Mouse (Mus musculus): Measurements from ENCODE around the gene Qdpr. TPM values are rescaled to one million over a fixed set of nuclear protein-coding genes. Genes with fewer than 3 reads are reported as not detected.

Gene Qdpr
- polyA plus RNA-seq, 1 experiment from 2014 or later, result 88.0 TPM

DNA sequence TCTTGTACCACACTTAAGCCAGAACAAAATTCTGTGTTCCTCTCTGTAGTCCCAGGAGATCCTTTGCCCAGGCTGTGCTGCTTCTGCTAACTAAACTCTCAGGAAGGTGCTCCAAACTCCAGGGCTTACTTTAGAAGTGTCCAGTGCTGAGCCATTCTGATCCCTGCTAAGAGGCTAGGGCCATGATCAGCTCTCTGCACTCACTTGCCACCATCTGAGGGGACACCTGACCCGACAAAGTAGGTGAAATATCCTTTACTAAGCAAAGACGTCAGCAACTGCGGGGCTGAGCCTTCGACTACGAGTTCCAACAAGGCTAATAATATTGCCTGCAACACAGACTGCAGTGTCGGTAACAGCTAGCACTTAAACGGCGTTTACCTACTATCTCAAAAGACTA lies 830 bp downstream of the Qdpr start:
- Histone ChIP-seq H3K27me3 (ENCODE audit: control insufficient read depth, insufficient read depth, low read length) (no peaks in the 10 kb centered on the region), H3K4me3 (ENCODE audit: control insufficient read depth in 1 of 2, insufficient read depth in 1 of 2, low read depth in 1 of 2, low read length in 2 of 2) (peak overlapping the region; percentile 78 to 95), H3K4me2 (ENCODE audit: low read length) (peak overlapping the region; percentile 96), H3K4me1 (ENCODE audit: control insufficient read depth in 2 of 2, insufficient read depth in 2 of 2, low read length in 2 of 2) (peaks cover 8 to 10% of the 10 kb centered on the region in 2 experiments), H3K36me3 (ENCODE audit: control insufficient read depth, insufficient read depth, low read length) (peaks cover 13% of the 10 kb centered on the region; the same call in 1 of the 2 replicates), H3K27ac (replicated peaks in 1 of 2; ENCODE audit: control insufficient read depth in 1 of 2, insufficient read depth in 1 of 2, low read depth in 2 of 2, low read length in 2 of 2) (peak overlapping the region in 1 of 2 experiments; percentile 82; a peak in 1 of 4 replicates), H3K9ac (ENCODE audit: low read length) (peak overlapping the region; percentile 82), H3K9me3 (ENCODE audit: control insufficient read depth, low read length) (no peaks in the 10 kb centered on the region)
- WGBS, result 3% methylated on average over 8 of the region's 8 CpGs
- no peak for ATAC-seq (ENCODE audit: insufficient number of reproducible peaks, insufficient read depth, low FRiP score, low read depth)

DNA sequence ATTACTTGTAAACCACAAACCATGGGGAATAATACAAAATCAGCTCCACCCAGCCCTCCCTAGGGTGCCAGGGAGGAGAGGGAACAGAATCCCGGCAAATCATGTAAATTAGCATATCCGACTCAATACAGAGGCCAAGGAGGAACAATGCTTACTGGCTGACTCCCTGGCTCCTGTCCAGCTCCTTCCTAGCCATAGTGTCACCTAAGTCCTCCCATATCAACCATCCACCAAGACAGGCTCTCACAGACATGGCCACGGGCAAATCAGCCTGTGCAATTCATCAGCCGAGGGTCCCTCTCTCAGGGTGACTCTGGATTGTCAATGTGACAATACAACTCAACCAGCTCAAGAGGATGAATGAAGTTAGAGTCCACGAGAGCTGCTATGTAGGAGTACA lies 1.4 kb downstream of the Qdpr start:
- peaks cover 8 to 10% of the 10 kb centered on the region in 2 experiments for H3K4me1 ChIP-seq (ENCODE audit: control insufficient read depth in 2 of 2, insufficient read depth in 2 of 2, low read length in 2 of 2)
- peak overlapping the region; percentile 82 for H3K9ac ChIP-seq (ENCODE audit: low read length)
- no peak for ATAC-seq (ENCODE audit: insufficient number of reproducible peaks, insufficient read depth, low FRiP score, low read depth)
- 52% methylated on average over 5 of the region's 5 CpGs for WGBS
- no peaks in the 10 kb centered on the region for H3K27me3 ChIP-seq (ENCODE audit: control insufficient read depth, insufficient read depth, low read length)
- peak overlapping the region; percentile 96 for H3K4me2 ChIP-seq (ENCODE audit: low read length)
- no peak overlapping the region for H3K4me3 ChIP-seq (ENCODE audit: control insufficient read depth in 1 of 2, insufficient read depth in 1 of 2, low read depth in 1 of 2, low read length in 2 of 2)
- no peak overlapping the region for H3K27ac ChIP-seq (replicated peaks in 1 of 2; ENCODE audit: control insufficient read depth in 1 of 2, insufficient read depth in 1 of 2, low read depth in 2 of 2, low read length in 2 of 2)
- peaks cover 15% of the 10 kb centered on the region; the same call in 1 of the 2 replicates for H3K36me3 ChIP-seq (ENCODE audit: control insufficient read depth, insufficient read depth, low read length)
- H3K9me3 ChIP-seq (ENCODE audit: control insufficient read depth, low read length), result no peaks in the 10 kb centered on the region

DNA sequence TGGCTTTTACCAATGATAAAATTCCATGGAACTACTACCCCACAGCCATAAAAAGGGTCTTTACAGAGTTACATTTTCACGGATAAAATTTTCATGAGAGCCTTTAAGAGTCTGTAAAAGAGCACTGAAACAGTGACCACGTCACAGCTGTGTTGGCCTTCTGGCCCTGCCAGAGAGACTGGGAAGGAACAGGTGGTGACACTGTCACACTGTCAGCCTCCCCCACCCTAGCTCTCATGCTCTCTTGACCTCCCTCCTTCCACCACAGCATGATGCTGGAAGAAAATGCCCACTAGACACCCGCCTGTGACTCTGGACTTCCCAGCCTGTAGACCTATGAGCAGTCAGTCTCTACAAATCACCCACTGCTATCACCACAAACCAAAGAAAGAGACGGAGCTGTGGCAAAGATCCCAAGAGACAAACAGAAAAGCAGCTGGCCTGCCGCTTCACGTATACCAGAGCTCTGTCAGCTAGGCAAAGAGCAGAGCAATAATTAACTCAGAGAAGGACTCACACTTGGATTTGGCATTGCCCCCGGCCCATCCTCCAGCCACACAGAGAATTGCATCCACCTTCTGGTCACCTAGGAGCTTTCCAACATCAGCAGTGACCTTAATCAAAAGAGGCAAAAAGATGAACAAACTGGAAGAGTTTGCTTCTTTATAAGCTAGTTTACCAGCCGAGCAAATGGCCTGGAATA lies 5.8 kb downstream of the Qdpr start:
- WGBS, result 83% methylated on average over 8 of the region's 8 CpGs
- H3K27ac ChIP-seq (replicated peaks in 1 of 2; ENCODE audit: control insufficient read depth in 1 of 2, insufficient read depth in 1 of 2, low read depth in 2 of 2, low read length in 2 of 2), result no peak overlapping the region
- no peak for ATAC-seq (ENCODE audit: insufficient number of reproducible peaks, insufficient read depth, low FRiP score, low read depth)

DNA sequence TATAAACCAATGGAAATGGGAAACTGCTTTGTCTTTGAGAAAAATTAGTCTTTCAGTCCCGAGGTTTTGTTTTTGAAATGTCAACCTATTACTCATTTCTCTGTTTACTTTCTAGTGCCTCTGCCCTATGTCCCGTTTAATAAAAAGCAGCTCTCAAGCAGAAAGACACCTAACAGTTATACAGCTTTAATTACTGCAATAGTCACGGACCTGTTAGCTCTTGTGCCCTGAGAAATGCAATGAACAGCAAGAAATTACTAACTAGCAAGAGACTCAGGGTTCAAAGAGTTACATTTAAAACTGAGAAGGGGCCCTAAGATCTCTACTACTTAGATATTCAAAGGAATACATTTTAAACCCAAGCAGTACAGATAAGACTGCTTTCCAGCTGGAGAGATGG lies 8.3 kb downstream of the Qdpr start:
- H3K9ac ChIP-seq (ENCODE audit: low read length), result no peak overlapping the region
- H3K4me2 ChIP-seq (ENCODE audit: low read length), result no peak overlapping the region
- ATAC-seq (ENCODE audit: insufficient number of reproducible peaks, insufficient read depth, low FRiP score, low read depth), result no peak
- H3K36me3 ChIP-seq (ENCODE audit: control insufficient read depth, insufficient read depth, low read length), result peaks cover 65% of the 10 kb centered on the region
- no peak overlapping the region for H3K27ac ChIP-seq (replicated peaks in 1 of 2; ENCODE audit: control insufficient read depth in 1 of 2, insufficient read depth in 1 of 2, low read depth in 2 of 2, low read length in 2 of 2)
- peaks cover 0 to 3% of the 10 kb centered on the region in 2 experiments; a peak in 1 of 4 replicates for H3K4me1 ChIP-seq (ENCODE audit: control insufficient read depth in 2 of 2, insufficient read depth in 2 of 2, low read length in 2 of 2)
- H3K4me3 ChIP-seq (ENCODE audit: control insufficient read depth in 1 of 2, insufficient read depth in 1 of 2, low read depth in 1 of 2, low read length in 2 of 2), result no peak overlapping the region
- H3K9me3 ChIP-seq (ENCODE audit: control insufficient read depth, low read length), result no peaks in the 10 kb centered on the region
- H3K27me3 ChIP-seq (ENCODE audit: control insufficient read depth, insufficient read depth, low read length), result no peaks in the 10 kb centered on the region
- 81% methylated on average over 3 of the region's 3 CpGs for WGBS

More for the DNA sequence above, 5.8 kb downstream of the Qdpr start:
- Histone ChIP-seq H3K4me3 (ENCODE audit: control insufficient read depth in 1 of 2, insufficient read depth in 1 of 2, low read depth in 1 of 2, low read length in 2 of 2) (no peak overlapping the region), H3K4me1 (ENCODE audit: control insufficient read depth in 2 of 2, insufficient read depth in 2 of 2, low read length in 2 of 2) (peaks cover 7 to 11% of the 10 kb centered on the region in 2 experiments), H3K9ac (ENCODE audit: low read length) (no peak overlapping the region), H3K27me3 (ENCODE audit: control insufficient read depth, insufficient read depth, low read length) (no peaks in the 10 kb centered on the region), H3K36me3 (ENCODE audit: control insufficient read depth, insufficient read depth, low read length) (peaks cover 40% of the 10 kb centered on the region), H3K4me2 (ENCODE audit: low read length) (no peak overlapping the region), H3K9me3 (ENCODE audit: control insufficient read depth, low read length) (no peaks in the 10 kb centered on the region)

DNA sequence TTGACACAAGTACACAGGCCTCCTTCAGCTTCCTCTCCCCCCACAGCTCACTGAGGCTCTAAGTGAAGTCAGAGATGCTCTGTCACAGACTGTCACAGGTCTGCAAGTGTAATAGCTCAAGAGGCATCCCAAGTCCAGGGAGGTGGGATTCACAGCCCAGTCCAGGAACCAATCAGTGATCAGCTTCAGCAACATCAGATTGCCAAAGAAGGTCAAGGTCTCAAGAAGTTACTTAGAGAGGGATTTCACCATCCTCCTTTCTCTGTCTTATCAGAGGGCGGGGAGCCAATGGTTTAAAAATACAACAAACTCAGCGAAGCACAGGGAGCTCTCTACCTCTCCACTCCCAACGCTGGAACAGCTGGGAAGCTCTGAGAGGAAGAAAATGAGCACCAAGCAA lies 8.9 kb downstream of the Qdpr start:
- no peak overlapping the region for H3K4me2 ChIP-seq (ENCODE audit: low read length)
- H3K4me3 ChIP-seq (ENCODE audit: control insufficient read depth in 1 of 2, insufficient read depth in 1 of 2, low read depth in 1 of 2, low read length in 2 of 2), result no peak overlapping the region
- no peaks in the 10 kb centered on the region for H3K9me3 ChIP-seq (ENCODE audit: control insufficient read depth, low read length)
- WGBS, result 21% methylated on average over 3 of the region's 3 CpGs
- H3K4me1 ChIP-seq (ENCODE audit: control insufficient read depth in 2 of 2, insufficient read depth in 2 of 2, low read length in 2 of 2), result peaks cover 0 to 3% of the 10 kb centered on the region in 2 experiments; a peak in 1 of 4 replicates
- H3K36me3 ChIP-seq (ENCODE audit: control insufficient read depth, insufficient read depth, low read length), result peaks cover 69% of the 10 kb centered on the region
- H3K27me3 ChIP-seq (ENCODE audit: control insufficient read depth, insufficient read depth, low read length), result no peaks in the 10 kb centered on the region
- no peak overlapping the region for H3K9ac ChIP-seq (ENCODE audit: low read length)
- H3K27ac ChIP-seq (replicated peaks in 1 of 2; ENCODE audit: control insufficient read depth in 1 of 2, insufficient read depth in 1 of 2, low read depth in 2 of 2, low read length in 2 of 2), result no peak overlapping the region
- ATAC-seq (ENCODE audit: insufficient number of reproducible peaks, insufficient read depth, low FRiP score, low read depth), result no peak

DNA sequence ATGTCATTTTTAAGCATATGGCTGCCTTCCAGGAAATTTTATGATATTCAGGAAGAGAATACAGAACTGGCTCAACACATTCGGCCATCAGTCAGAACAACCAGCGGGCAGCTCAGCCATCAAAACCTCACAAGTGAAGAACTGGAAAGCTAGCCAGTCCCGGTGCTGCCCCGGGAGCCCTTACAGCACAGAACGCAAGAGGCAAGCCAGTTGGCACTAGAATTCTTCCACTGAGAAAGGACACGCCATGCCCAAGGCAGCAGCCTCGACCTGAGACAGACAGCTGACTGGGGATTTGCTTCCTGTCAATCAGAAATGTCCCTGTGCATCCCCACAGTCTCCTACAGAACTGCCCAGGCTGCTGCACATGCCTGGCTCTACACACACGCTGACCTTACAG lies 11.7 kb downstream of the Qdpr start:
- WGBS, result 68% methylated on average over 8 of the region's 8 CpGs
- no peak overlapping the region for H3K4me2 ChIP-seq (ENCODE audit: low read length)
- peaks cover 80% of the 10 kb centered on the region for H3K36me3 ChIP-seq (ENCODE audit: control insufficient read depth, insufficient read depth, low read length)
- H3K9me3 ChIP-seq (ENCODE audit: control insufficient read depth, low read length), result no peaks in the 10 kb centered on the region
- no peak overlapping the region for H3K4me3 ChIP-seq (ENCODE audit: control insufficient read depth in 1 of 2, insufficient read depth in 1 of 2, low read depth in 1 of 2, low read length in 2 of 2)
- peaks cover 0 to 3% of the 10 kb centered on the region in 2 experiments; a peak in 1 of 4 replicates for H3K4me1 ChIP-seq (ENCODE audit: control insufficient read depth in 2 of 2, insufficient read depth in 2 of 2, low read length in 2 of 2)
- no peaks in the 10 kb centered on the region for H3K27me3 ChIP-seq (ENCODE audit: control insufficient read depth, insufficient read depth, low read length)
- no peak overlapping the region for H3K27ac ChIP-seq (replicated peaks in 1 of 2; ENCODE audit: control insufficient read depth in 1 of 2, insufficient read depth in 1 of 2, low read depth in 2 of 2, low read length in 2 of 2)
- ATAC-seq (ENCODE audit: insufficient number of reproducible peaks, insufficient read depth, low FRiP score, low read depth), result no peak
- no peak overlapping the region for H3K9ac ChIP-seq (ENCODE audit: low read length)

DNA sequence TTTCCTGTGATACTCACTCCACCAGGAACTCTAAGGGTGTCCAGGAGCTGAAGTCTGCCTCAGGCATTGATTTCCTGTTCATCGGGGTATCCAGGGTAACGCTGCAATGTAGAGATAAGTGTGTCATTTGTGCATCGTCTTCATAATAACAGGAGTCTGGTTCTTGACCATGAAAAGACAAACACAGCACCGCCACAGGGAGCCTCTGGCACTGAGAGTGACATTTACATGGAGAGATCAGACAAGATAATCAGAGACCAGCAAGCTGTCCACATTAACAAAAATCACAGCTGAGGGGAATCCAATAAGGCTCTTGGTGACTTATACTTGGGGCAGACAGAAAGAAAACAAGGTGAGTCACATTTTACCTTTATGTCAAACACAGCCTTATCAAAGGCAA lies 12.2 kb downstream of the Qdpr start:
- no peak overlapping the region for H3K4me2 ChIP-seq (ENCODE audit: low read length)
- H3K4me1 ChIP-seq (ENCODE audit: control insufficient read depth in 2 of 2, insufficient read depth in 2 of 2, low read length in 2 of 2), result peaks cover 0 to 3% of the 10 kb centered on the region in 2 experiments; a peak in 1 of 4 replicates
- H3K9ac ChIP-seq (ENCODE audit: low read length), result no peak overlapping the region
- ATAC-seq (ENCODE audit: insufficient number of reproducible peaks, insufficient read depth, low FRiP score, low read depth), result no peak
- H3K27me3 ChIP-seq (ENCODE audit: control insufficient read depth, insufficient read depth, low read length), result no peaks in the 10 kb centered on the region
- H3K27ac ChIP-seq (replicated peaks in 1 of 2; ENCODE audit: control insufficient read depth in 1 of 2, insufficient read depth in 1 of 2, low read depth in 2 of 2, low read length in 2 of 2), result no peak overlapping the region
- no peaks in the 10 kb centered on the region for H3K9me3 ChIP-seq (ENCODE audit: control insufficient read depth, low read length)
- H3K4me3 ChIP-seq (ENCODE audit: control insufficient read depth in 1 of 2, insufficient read depth in 1 of 2, low read depth in 1 of 2, low read length in 2 of 2), result no peak overlapping the region
- peaks cover 81% of the 10 kb centered on the region for H3K36me3 ChIP-seq (ENCODE audit: control insufficient read depth, insufficient read depth, low read length)
- 72% methylated on average over 4 of the region's 4 CpGs for WGBS
